Mouse (Mus musculus): ENCODE data around the gene Cers2. TPM values are rescaled to one million over a fixed set of nuclear protein-coding genes. Genes with fewer than 3 reads are reported as not detected.

Cers2 gene
- polyA plus RNA-seq (2017; shearing (Covaris generic)): 305 TPM

GRCm38 (mm10) chr3:95314486-95315093, at the start of gene Cers2:
Gene Cers2, plus strand, starts transcription at chr3:95314791.

DNA sequence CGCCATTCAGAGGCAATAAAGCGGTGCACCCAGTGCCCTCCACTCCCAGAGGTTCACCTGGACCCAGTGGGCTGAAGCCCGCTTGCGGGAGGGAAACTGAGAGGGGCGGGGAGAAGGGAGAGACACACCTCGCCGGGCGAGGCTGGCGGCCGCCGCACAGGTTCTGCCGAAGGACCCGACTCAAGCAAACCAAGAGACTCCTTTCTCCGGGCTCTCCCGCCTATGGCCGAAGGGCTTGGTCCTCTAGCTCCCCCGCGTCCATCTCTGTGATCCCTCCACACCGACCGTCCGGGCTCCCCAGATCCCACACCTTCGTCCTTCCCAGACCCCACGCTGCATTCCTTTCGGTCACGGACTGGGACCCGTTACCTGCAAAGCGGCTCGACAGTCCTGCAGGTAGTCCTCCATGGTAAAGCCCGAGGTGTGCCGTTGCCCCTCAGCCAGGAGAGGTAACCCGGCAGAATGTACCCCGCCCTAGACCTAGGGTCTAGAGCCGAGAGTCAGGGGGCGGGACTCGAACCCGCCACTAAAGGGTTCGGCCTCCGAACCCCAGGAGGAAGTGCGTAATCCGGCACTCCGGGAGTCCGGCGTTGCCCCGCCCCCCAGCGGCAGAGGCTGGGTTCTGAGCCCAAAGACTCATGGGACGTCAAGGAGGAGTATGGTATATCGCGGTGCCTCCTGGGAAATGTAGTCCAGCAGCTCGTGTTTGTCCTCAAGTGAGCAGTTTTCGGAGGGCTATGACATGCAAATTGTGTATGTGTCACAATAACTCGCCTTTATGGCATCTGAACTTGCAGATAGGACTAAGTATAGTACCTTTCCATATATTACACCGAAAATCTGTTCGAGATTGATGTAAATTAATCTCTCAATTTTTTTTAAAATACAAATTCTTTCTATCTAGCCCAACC, 33.1 kb upstream of the Cers2 start, which contains the start of the genes Mindy1 and Prune1:
Mindy1 (plus strand) TSS at position 130 of the 911 bp plus-strand sequence.
Prune1 (minus strand) TSS at position 861 of the 911 bp plus-strand sequence.

DNA sequence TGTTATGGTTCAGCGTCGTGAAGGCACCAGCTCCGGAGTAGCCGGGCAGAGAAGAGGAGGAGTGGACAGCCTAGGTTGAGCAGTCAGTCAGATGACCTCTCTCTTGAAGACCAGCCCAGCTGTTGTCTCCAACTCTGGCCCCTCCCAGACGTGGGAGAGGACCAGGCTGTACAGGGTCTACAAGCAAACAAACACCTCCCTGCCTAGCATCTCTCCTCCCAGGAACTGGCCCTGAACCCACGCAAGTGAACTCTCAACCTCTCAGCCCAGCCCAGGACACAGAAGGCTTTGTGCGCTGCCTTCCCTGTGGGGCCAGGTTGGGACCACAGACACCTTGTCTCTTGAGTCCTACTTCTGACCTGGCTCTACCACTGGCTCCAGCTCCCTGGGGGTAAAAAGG, 7.5 kb upstream of the Cers2 start, which contains the start of gene Anxa9:
Anxa9 (minus strand) TSS at position 77 of the 400 bp plus-strand sequence.

DNA sequence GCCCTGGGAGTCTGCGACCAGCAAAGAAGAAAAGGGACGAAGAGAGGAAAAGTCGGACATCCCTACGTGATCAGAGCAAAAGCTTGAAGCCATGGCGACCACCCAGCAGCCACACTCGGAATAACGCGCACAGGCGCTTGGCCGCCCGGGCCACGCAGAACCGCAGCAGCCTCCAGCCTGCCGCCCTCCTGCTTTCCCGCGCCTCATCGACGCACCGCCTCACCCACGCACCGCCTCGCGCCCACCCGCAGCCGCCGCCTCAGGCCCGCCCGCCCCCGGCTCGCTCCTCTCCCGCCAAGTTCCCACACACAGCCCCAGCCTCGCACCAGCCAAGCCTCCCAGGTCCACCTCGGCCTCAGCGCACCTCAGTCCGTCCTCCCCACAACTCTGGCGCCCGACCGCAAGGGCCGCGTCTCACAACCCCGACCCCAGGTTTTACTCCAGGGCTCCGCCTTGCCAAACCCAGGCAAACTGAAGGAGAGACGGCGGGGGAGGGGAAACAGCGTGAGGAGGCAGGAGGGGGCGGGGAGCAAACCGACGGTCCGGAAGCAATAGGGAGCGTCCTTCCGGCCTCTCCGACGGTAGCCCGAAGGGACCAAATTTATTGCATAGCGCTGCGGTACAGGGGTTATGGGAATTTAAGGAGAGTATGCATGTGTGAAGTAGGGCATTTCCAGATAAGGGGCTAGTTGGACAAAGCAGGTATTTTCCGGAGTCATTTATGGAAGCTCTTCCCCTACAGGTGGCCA, 42.3 kb downstream of the Cers2 start, which contains the start of gene Setdb1:
Setdb1 (minus strand) TSS at position 502 of the 749 bp plus-strand sequence.

Other genes starting within 250 kb of the Cers2 start
- 36.5 TPM for gene Pip5k1a, start 207.9 kb upstream of the Cers2 start, polyA plus RNA-seq (2017; shearing (Covaris generic))
- gene Vps72, start 203.8 kb upstream of the Cers2 start, polyA plus RNA-seq (2017; shearing (Covaris generic)): 115 TPM
- gene Tmod4, start 190.3 kb upstream of the Cers2 start, polyA plus RNA-seq (2017; shearing (Covaris generic)): 3.1 TPM
- 121 TPM for gene Scnm1, start 180.8 kb upstream of the Cers2 start, polyA plus RNA-seq (2017; shearing (Covaris generic))
- 38.7 TPM for gene Lysmd1, start 180.7 kb upstream of the Cers2 start, polyA plus RNA-seq (2017; shearing (Covaris generic))
- 310 TPM for gene Tnfaip8l2, start 172.4 kb upstream of the Cers2 start, polyA plus RNA-seq (2017; shearing (Covaris generic))
- 0.24 TPM for gene Sema6c, start 154.3 kb upstream of the Cers2 start, polyA plus RNA-seq (2017; shearing (Covaris generic))
- 38.0 TPM for gene Gabpb2, start 96.9 kb upstream of the Cers2 start, polyA plus RNA-seq (2017; shearing (Covaris generic))
- gene Cdc42se1, start 86.1 kb upstream of the Cers2 start, polyA plus RNA-seq (2017; shearing (Covaris generic)): 512 TPM
- 9.7 TPM for gene Mllt11, start 82.6 kb upstream of the Cers2 start, polyA plus RNA-seq (2017; shearing (Covaris generic))
- gene Gm128, start 73.2 kb upstream of the Cers2 start, polyA plus RNA-seq (2017; shearing (Covaris generic)): 1.6 TPM
- not detected for gene Bnipl, start 63.6 kb upstream of the Cers2 start, polyA plus RNA-seq (2017; shearing (Covaris generic))
- 28.5 TPM for gene Mindy1, start 33.4 kb upstream of the Cers2 start, polyA plus RNA-seq (2017; shearing (Covaris generic))
- gene Prune1, start 32.7 kb upstream of the Cers2 start, polyA plus RNA-seq (2017; shearing (Covaris generic)): 8.7 TPM
- gene Anxa9, start 7.6 kb upstream of the Cers2 start, polyA plus RNA-seq (2017; shearing (Covaris generic)): 0.60 TPM
- 49.6 TPM for gene Setdb1, start 42.4 kb downstream of the Cers2 start, polyA plus RNA-seq (2017; shearing (Covaris generic))
- not detected for gene 4930558C23Rik, start 88.0 kb downstream of the Cers2 start, polyA plus RNA-seq (2017; shearing (Covaris generic))
- gene Arnt, start 119.6 kb downstream of the Cers2 start, polyA plus RNA-seq (2017; shearing (Covaris generic)): 60.8 TPM
- gene Ctsk, start 184.5 kb downstream of the Cers2 start, polyA plus RNA-seq (2017; shearing (Covaris generic)): 0.19 TPM
- gene Ctss, start 212.0 kb downstream of the Cers2 start, polyA plus RNA-seq (2017; shearing (Covaris generic)): 386 TPM
- gene Hormad1, start 244.9 kb downstream of the Cers2 start, polyA plus RNA-seq (2017; shearing (Covaris generic)): not detected